Mouse (Mus musculus): ENCODE results near the gene Bricd5.

GRCm38 (mm10) chr17:24425905-24426304 is 47.8 kb upstream of the Bricd5 start:
- TF ChIP-seq CTCF (IDR thresholded peaks at IDR 0.05; ENCODE audit: low read depth, low read length) (no peak), POLR2A (IDR thresholded peaks at IDR 0.05; ENCODE audit: extremely low read depth, insufficient read depth, low read length) (no peak)
